Mouse (Mus musculus) cerebellum, adult 9-11 months (tissue): ENCODE results near the gene Gm8159.
"Not testable (repeated sequence)": the region's sequence is repeated elsewhere in the genome, so short reads cannot be mapped to it uniquely, and the experiment has no call there.

Experiments
- DNase-seq: peaks from one replicate; pipeline ENCODE4 v3.0.0; 2022

The Gm8159 gene

DNA sequence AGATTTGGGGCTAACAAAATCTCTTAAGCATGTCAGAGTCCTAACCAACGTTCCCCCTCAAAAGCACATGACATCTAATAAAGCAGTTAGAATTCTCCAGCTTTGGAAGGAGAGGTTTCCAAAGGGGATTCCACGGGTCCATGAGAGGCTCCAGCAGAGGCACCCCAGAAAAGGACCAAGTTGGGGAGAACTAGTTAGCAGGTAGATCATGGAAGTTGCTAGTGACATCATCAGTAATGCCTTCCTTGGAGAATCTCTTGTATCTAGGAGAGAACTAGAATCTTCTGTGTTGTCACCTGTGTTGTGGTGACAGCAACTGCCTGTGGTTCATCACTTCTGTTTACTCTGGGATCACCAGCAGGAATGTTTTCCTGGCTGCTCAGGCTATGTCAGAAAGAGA is at the start of gene Gm8159:
Gm8159 (plus strand) TSS at position 301 of the 400 bp plus-strand sequence.
- DNase-seq: not testable (repeated sequence)

DNA sequence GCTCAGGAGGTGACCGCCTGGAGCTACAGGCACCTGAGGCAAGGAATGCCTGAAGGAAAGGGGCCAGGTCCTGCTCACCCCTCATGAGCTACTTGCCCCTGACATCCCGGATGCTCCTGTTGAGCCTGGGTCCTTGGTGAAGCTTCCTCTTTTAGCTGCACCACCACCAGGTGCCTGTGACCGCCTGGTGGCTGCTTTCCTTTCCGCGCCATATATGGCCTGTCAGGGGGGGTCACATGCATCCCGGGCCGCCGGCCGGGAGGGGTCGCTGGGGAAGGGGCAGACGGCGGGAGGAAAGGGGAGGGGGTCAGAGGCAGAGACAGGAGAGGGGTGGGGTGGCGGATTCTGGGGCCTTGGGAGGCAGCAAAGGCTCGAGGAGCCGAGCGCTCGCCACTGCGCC is 17.2 kb downstream of the Gm8159 start:
- not testable (repeated sequence) for DNase-seq

- not testable (repeated sequence) for DNase-seq
Measured at GRCm38 (mm10) chr14:4650324-4650723, 18.2 kb downstream of the Gm8159 start.

DNA sequence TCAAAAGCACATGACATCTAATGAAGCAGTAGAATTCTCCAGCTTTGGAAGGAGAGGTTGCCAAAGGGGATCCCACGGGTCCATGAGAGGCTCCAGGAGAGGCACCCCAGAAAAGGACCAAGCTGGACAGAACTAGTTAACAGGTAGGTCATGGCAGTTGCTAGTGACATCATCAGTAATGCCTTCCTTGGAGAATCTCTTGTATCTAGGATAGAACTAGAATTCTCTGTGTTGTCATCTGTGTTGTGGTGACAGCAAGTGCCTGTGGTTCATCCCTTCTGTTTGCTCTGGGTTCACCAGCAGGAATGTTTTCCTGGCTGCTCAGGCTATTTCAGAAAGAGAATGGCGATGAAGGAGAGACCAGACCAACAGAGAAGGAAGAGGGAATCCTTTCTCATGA is 31.7 kb downstream of the Gm8159 start, which contains the start of gene Gm3239:
Gm3239 (plus strand) TSS at position 301 of the 400 bp plus-strand sequence.
- DNase-seq: not testable (repeated sequence)
